Mouse (Mus musculus): ENCODE data around the gene Btbd35f23.
"Not testable (repeated sequence)": the region's sequence is repeated elsewhere in the genome, so short reads cannot be mapped to it uniquely, and the experiment has no call there.

The Btbd35f23 gene

DNA sequence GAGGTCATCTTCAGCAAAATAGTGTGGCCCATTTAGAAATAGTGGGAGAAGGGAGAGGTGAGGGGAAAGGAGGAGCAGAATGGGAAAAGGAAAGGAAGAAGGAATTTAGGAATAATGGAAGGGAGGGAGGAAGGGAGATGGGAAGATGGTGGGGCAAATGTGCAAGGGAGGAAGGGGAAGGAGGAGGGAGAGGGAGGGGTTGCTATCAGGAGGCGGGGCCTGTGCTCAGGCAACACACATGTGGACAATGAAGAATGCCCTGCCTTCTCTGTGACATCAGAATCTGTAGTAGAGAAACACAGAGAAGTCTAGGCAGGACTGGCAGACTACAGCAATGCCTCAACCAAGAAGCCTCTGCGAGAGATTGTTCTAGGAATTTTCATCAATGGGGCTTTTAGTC lies at the start of gene Btbd35f23:
TSS of gene Btbd35f23 (plus strand) at position 301 of the 400 bp plus-strand sequence.
- not testable (repeated sequence) for DNase-seq (ENCODE audit: low spot score)

Data from layer of hippocampus, adult 11-12 months (tissue).